Mouse (Mus musculus): ENCODE measurements around the gene Dnaja1.

Dnaja1 gene

DNA sequence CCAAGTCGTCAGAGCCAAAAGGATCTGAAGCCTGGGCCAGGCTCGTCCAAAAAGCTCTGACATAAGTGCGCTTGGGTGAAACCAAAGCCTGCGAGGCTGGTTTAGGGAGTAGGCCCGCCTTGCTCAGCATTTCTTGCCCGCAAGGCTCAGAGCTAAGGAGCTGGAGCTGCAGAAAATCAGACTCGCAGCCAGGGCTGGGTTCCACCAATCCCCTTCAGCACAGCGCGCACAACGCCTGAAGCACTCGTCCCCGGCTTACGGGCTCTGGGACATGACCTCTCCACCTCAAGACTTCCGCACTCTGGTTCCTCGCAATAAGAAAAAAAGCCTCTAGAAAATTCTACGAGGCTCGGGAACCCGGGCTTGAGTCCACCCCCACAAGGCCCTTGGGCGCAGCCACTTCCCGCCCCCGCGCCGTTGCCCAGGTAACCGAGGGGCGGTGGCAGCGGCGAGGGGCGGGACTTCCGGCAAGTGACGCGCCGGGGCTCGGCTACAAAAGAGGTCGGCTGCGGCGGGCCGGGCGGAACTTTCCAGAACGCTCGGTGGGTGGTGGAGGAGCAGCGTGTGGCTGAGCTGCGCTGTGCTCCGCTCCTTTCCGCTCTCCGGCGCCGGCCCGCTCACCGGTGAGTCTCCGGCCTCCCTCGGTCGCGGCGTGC is at the start of gene Dnaja1:
Gene Dnaja1 (plus strand): TSS at position 140 of the 656 bp plus-strand sequence.
- peak; percentile 99 for DNase-seq

DNA sequence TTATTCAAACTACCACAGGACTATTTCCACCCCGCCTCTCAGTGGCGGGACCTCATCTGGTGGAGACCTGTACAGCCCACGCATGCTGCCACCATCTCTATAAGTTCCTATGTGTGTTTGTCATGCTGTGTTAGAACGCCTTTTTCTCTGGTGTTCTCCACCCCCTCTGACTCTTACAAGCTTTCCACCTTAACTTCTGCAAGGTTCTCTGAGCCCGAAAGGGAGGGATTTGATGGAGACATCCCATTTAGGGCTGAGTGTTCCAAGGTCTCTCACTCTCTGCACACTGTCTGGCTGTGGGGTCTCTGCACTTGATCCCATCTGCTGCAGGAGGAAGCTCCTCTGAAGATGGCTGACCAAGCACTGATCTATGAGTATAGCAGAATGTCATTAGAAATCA is 48.4 kb upstream of the Dnaja1 start:
- no peak for DNase-seq

DNA sequence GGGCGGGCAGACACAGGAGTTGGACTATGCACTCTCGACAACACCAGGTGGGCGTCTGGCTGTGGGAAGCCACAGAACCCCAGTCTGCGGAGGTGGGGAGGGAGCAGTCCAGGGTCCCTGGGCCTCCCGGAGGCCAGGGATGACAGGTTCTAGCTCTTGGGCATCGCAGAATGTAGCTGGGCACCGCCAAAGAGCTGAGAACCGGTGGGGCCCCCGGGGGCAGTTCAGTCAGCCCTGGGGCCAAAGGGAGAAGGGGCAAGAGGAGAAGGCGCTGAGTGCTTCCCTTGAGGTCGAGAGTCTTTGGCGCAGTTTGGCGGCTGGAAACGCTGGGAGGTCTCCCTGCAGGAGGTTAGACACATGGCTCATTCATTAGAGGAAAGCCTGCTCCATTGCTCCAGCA is 45.6 kb upstream of the Dnaja1 start:
- no peak for DNase-seq

DNA sequence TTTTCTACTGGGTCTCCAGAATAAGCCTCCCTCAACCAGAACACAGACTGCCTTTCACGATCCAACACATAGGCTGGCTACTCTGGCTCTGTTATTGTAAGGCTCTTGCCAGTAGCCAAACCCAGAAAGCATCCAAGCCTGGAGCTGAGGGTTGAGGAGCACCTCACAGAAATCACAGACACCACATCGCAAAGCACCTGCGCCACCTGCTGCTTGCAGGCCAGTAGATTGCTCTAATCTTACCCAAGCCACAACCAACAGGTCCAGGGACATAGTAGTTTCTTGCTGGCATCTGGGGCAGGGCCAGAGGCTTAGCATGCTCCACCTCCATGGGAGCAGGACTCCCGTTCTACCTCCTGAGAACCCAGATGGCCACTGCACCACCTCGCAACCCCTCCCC is 44.8 kb upstream of the Dnaja1 start:
- DNase-seq: peak; percentile 54

DNA sequence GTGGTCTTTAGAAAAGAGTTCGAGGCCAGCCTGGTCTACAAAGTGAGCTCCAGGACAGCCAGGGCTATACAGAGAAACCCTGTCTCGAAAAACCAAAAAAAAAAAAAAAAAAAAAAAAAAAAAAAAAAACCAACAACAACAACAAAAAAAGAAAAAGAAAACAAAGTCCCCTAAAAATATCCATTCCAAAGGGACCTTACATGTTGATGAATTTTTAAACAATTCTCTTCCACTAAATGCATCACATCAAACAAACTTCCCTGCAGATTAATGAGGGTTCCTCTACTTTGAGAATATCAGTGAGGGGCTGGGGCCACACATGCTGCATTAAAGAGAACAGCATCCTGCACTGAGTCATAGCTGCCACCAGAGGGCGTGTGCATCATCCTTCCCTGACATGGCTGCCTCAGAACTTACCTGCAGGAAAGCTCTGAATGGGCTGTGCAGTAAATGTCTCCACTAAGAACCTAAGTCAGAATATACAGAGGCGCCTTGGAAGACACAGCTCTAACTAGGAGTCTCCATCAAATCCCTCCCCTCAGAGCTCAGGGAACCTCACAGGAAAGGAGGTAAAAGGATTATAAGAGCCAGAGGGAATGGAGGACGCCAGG is 41.6 kb upstream of the Dnaja1 start:
- no peak for DNase-seq

DNA sequence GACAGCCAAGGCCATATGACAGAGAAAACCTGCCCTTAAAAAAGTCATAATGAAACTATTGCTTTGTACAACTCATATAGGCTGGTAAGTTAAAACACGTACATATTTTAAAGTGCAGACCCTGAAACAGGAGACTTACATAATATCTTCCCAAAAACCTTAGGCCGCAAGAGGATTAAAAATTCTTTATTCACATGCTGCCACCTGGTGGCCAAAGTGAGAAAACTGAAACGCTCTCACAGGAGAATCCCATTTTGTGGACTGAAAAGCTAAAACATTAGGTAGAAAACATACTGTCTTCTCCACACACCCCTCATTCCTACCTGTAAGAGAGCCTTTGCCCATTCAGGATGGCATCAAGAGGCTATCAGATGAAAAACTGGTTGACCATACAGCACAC is 40.0 kb upstream of the Dnaja1 start:
- DNase-seq: peak; percentile 76

DNA sequence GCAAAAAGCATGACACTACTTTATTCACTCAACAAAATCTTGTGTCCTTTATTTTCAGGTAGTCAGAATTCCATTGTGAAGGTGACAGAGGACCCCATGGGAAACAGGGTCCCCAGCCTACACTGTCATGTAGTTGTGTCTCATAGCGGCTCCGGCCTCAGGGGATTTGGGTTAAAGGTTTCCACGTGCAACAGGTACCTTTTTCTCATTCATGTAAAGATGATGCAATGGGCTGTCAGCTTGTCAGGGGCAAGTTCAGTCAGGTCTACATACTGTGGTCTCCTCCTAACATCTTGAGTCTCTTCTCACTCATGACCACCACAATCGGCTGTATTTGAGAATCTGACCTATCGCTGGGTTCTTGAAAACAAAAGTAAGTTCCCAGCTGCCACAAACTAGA is 39.6 kb upstream of the Dnaja1 start:
- DNase-seq: no peak

DNA sequence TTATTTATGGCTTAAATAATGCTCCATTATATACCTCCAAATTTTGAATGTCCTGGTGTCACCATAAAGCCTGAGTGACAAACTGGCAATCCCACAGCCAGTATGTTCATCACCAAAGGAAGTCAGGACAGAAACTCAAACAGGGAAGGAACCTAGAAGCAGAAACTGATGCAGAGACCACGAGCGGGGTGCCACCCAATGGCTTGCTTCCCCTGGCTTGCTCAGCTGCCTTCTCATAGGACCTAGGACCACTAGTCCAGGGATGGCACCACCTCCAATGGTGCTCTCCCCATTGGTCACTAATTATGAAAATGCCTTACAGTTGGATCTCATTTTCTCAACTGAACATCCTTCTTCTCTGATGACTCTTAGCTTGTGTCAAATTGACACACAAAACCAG is 38.6 kb upstream of the Dnaja1 start:
- no peak for DNase-seq

DNA sequence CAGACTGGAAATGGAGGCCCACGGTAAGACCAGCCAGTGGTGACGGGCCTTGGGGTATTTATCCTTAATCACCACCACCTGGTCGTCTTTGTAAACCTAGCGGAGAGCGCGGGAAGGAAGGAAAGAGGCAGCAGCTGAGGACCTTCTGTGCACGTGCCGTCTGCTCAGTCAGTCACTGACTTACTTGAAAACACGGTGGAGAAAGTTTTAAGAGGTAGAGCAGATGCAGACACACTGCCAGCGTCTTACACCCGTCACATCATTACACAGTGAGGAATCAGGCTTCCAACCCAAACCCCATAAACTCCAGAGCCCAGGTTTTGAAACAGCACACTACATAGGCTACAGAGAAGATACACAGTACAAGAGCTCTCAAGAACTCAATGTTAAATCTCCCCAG is 30.9 kb upstream of the Dnaja1 start:
- no peak for DNase-seq

DNA sequence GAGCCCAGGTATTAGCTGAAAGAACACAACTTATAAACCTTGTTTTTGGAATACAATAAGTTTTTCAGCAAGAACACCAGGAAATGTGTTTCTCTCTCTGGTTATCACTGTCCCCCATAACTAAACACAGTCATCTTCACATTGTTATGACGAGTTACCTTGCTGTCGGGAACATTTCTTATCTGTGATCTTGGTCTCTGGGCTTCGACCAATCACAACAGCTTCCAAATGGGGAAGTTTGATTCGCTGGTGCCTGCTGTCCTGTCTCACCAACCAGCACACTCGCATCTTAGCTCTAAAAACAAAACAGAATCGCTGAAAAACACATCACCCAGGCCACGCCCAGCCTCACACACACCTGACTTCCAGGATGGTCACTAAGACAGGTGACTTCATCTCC is 24.9 kb upstream of the Dnaja1 start:
- no peak for DNase-seq

DNA sequence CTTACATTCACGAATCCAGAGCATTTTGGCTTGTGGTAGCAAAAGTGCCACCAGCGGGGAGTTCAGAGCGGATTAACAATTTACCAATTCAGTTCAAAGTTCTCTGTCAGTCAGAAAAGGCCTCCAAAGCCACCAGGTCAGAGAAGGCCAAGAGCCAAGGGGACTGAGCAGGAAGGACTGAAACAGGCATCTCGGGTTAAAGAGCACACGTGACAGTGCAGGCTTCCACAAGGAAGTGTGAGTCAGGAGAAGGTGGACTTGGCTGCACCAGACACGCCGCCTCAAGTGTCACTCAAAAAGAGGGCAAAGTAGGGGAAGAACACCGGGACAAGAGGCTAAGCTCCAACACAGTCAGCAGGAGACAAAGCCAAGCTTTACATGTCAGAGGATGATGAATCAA is 21.7 kb upstream of the Dnaja1 start:
- DNase-seq: no peak

DNA sequence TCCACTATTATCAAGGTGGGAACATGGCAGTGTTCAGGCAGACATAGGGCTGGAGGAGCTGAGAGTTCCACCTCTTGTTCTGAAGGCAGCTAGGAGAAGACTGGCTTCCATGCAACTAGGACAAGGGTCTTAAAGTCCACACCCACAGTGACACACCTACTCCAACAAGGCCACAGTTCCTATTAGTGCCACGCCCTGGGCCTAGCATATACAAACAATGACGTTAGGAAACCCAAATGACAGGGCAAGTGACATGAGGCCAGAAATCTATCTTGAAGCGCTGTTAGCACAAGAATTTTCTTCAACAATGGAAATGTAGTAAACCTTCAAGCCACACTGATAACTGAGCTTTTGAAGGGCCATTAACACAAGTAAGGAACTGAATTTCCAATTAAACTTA is 20.2 kb upstream of the Dnaja1 start:
- DNase-seq: no peak

DNA sequence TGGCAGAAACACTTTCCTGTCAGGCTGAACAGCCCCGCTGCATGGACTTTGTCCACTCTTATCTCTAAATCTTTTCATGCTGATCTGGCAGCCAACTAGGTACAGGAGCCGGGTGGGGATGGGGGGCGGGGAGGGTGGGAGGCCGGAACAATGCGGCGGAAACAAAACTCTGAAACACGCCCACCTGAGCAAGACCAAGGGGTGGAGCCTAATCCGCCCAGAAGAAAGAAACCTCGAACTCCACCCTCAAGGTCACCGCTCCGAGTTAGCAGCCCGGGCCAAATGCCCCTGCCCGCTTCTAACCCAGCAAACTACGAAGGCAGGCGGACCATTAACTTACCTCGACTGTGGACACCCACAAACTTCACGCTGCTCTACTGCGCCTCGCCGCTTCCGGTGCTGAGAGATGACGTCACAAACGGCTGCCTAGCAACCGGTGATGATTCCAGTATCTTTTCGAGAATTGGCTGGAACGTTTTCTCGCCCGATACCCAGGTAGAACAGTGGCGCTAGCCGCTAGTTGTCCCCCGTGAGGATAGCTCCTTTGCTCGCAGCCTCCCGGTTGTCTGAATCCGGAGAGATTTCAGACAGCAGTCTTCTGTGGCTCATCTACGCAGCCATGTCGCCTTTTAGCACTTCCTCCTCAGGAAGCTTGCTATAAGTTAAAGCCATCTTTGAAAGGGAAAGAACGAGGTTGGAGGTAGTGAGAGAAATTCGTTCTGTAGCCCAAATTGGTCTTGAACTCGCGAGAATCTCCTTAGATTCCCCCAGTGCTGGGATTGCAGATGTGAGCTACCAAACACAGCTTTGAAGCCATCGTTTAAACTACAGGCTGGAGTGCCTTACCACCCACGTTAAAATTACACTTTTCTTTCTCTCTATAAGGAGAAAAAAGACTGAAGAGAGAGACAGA is 18.9 kb upstream of the Dnaja1 start, which contains the start of gene Aptx:
Gene Aptx (minus strand): TSS at position 398 of the 913 bp plus-strand sequence.
- DNase-seq: peak; percentile 94

DNA sequence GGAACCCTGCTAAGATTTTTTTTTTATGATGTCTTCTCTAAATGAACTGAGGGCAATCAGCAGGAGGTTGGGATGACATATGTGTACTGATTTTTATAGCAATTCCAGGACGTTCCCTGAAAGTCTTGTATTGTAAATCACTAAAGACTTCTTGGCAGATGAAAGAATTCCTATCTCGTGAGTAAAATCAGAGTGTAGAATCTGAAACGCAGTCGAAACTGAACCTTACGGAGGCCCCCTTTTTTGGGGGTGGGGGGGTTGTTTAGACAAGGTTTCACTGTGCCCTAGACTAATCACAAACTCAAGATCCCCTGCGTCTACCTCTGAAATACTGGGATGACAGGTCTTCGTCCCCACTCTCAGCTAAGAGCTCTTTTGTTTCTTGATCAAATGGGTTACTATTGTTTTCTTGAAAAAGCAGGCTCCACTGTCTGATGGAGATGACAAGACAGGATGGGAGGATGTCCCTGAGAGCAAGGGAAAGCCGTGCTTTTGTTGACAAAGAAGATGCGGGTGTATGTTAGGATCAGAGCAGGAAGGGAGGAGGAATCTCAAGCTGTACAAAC is 18.2 kb upstream of the Dnaja1 start:
- DNase-seq: no peak

DNA sequence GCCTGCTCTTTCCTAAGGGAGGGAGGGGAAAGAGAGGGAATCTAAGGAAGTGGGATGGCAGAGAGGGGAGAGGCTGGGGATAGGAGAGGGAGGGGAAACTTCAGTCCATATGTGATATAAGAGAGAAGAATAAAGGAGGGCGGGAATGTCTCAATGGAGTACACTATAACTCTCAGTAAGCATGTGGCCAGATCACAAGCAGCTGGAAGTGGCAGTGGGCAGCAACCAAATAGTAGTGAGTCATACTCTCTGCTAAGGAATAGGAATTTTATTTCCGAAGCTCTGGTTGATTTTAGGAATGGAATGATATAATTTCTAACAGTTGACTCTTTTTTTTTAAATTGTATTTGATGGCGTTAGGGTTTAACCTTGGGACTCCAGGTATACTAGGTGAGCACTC is 4.8 kb upstream of the Dnaja1 start:
- no peak for DNase-seq

DNA sequence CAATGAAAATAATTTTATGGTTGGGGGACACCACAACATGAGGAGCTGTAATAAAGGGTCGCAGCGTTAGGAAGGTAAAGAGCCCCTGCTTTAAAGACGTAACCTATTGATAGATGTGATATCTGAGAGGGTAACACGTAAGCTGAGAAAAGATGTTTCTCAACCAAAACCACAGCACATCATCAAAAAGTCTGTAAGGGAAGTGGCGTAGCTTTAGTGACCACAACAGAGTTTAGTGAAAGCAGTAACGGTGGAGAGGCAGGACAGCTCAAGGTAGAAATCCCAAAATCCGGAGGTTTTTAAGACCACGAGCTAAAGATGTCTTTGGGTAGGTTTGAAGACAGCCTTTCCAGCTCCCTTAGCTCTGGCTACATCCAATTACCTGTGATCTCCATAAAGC is 1.0 kb upstream of the Dnaja1 start:
- DNase-seq: no peak

DNA sequence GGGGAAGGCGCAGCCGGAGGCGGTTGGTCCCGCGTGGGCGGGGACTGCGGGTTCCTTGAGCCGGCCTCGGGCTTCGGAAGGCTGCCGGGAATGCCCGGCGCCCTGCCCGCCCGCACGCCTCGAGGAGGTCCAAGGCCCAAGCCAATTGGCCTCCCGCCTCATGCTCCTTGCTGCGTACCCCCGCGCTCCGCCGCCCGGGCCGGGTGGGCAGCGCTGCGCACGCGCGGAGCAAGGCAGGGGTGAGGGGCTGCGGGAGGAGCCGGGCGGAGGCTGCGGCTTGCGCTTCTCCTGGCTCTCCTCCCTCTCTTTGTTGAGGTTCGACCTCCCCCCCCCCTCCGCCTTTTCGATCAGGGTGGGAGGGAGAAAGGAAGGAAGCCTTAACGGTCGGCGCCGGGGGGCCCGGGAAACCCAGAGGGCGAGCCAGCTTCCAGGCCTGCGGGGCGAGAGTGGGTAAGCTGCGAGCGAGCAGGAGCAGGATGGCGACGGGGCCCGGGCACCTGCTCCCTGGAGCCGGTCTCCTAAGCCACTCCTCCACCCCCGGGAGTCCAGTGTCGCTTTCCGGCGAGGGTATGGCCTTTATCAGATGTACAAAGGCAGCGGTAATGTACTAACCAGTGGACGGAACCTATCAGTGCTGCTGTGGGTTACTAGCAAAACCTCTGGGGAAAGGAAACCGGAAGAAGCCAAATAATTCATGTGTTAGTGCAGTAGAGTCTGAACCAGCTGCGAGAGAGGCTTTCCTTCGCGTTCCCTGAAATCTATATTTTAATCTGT is 924 bp downstream of the Dnaja1 start:
- peak; percentile 81 for DNase-seq

DNA sequence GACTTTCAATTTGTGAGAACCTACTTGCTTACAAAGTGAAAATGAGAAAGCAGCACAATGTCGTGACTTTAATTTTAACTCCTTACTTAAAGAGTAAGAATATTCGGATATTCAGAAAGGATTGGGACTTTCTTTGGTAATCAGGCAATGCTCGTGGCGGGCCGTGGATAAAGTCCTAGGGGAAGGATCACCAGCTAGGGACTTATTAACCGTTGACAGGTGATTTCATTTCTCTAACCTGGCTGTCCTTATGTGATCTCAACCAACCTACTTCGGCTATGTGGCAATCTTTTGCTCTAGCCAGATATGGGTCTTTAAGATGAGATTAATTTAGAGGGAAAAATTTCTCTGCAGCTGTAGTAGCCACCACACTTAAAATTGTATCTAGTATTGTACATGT is 3.2 kb downstream of the Dnaja1 start:
- DNase-seq: no peak

DNA sequence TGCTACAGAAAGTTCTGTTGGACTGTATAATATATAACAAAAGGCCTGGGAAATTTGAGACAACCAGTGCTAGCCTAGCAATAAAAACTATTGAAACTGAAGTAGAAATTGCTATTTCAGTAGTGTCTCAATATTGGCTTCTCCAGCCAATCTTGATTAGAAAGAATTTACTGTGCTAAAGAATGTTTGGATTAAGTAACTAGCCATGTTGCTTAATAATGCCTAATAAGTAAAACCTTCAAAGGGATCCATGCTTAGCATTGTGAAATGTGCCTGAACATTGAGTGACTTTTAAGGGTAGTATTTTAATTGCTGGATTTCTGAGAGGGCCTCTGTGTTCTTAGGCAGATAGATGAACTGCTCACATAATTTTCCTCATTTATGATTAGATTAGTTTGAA is 3.6 kb downstream of the Dnaja1 start:
- DNase-seq: no peak

DNA sequence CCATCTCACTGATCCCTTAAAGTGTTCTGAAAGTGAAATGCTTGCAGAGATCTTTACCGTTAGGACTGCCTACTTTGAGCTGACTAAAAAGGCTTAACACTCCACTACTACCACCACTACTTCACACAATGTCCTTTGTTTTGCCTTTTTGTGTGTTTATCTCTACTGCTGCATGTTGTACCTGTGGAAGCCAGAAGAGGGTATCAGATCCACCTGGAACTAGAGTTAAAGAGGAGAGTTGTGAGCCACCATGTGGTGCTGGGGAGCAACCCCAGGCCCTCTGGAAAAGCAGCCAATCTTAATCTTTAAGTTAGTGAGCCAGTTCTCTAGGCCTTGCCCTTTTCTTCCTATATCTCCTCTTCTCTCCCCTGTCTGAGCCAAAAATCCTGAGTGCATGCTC is 5.3 kb downstream of the Dnaja1 start:
- DNase-seq: no peak

DNA sequence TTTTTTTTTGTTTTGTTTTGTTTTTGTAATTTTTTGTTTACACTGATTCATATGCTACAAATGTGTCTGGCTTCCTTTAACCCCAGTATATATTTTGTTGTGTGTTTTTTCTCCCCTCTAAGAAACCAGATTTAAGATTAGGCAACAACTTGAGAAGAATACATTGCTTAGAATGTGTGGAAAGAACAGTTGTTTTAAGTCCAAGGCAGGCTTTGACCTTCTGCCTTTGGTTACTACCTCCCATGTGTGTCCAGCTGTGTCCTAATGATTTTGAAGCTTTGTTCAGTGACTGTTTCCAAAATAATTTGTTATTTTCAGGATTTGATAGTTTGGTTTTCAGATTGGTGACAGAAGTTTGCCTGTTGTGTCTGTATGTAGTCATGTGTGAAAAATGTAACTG is 9.3 kb downstream of the Dnaja1 start:
- DNase-seq: no peak

DNA sequence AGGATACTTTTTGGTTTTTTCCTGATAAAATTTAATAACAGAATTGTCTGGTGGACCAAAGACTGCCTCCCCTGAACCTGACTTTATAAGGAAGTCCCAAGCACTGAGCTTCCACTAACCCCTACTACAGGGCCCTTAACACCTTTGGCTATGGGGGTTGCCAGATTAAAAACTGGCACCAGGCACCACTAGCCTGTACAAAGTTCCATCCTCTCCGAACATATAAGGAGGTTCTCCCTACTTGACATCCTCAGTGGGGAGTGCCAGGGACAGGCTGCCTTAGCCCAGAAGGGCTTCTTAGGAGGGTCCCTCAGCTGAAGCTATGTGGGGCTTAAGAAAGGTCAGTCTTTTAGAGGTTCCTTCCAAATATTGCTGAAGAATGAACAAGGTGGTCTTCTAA is 13.4 kb downstream of the Dnaja1 start:
- no peak for DNase-seq
